Comparison of ENCODE assay signal across 18 mouse cellular contexts in genomic region chr2:40249639-40250332, GRCm38 (mm10).
"Had no signal": no experiment of that assay in that cellular context is flagged by ENCODE, and none has a peak within 500 bp of the region (broad histone marks: within the 10 kb centered on the region; RNA-seq: fewer than 3 reads in every experiment).

No protein-coding gene starts in this region.

- H3K9ac ChIP-seq: lung, embryonic 14.5 days; midbrain, embryonic 12.5 days; neural tube, embryonic 13.5 days; neural tube, embryonic 15.5 days had no signal

- ATAC-seq: midbrain, embryonic 16.5 days had no signal

- H3K4me1 ChIP-seq: midbrain, embryonic 10.5 days; midbrain, embryonic 12.5 days; neural tube, embryonic 13.5 days; neural tube, embryonic 15.5 days had no signal

- H3K36me3 ChIP-seq: midbrain, embryonic 10.5 days; midbrain, embryonic 12.5 days; neural tube, embryonic 13.5 days; neural tube, embryonic 15.5 days had no signal

- H3K27me3 ChIP-seq: midbrain, embryonic 12.5 days; neural tube, embryonic 13.5 days; neural tube, embryonic 15.5 days had no signal

- H3K27ac ChIP-seq: midbrain, embryonic 10.5 days; midbrain, embryonic 12.5 days; neural tube, embryonic 13.5 days; neural tube, embryonic 15.5 days had no signal

- H3K4me3 ChIP-seq: midbrain, embryonic 10.5 days; midbrain, embryonic 12.5 days; myocyte; neural tube, embryonic 13.5 days; neural tube, embryonic 15.5 days had no signal

- H3K4me2 ChIP-seq: lung, embryonic 14.5 days; midbrain, embryonic 12.5 days; neural tube, embryonic 13.5 days; neural tube, embryonic 15.5 days had no signal

- DNase-seq: lung, embryonic 14.5 days; lung, postnatal 10 days; lung, postnatal 4 days; midbrain, embryonic 14.5 days; retina, postnatal 1 day; right cerebral cortex, adult 18-20 months; right cerebral cortex, postnatal 25 days; right cerebral cortex, postnatal 4 days; spleen, adult 18-20 months; thymus, adult 18-20 months; thymus, postnatal 14 days; thymus, postnatal 36 days had no signal

- H3K9me3 ChIP-seq: midbrain, embryonic 10.5 days; midbrain, embryonic 12.5 days; neural tube, embryonic 13.5 days; neural tube, embryonic 15.5 days had no signal
